8 mouse cellular contexts compared by ENCODE assay signal in the genomic region with DNA sequence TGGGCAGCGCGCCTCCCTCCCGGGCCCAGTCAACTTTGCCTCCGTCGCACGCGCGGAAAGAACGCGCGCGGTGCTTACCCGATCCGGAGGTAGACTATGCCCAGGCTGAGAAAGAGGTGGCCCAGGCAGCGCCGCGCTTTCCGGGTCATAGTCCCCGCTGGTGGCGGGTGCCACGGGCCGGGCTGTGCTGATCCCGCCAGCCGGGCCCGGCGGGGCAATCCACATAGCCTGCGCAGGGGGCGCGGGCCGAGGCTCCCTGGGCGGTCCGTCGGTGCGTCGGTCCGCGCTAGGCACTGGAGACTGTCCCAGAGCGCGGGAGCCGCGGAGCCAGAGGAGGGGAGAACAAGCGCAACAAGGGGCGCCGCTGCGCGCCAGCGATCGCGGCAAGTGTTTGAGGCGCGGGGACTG. TPM values are rescaled to one million over a fixed set of nuclear protein-coding genes. Genes with fewer than 3 reads are reported as not detected.
A peak's percentile ranks its signal among the peaks of the same experiment; 100 is the strongest.
DNase-seq lines count a peak whose midpoint lies in the region; ATAC-seq lines count a peak whose summit lies in the region.

Wnt7a (minus strand) TSS at position 403 of the 408 bp plus-strand sequence.

- H3K4me2 ChIP-seq in heart, embryonic 14.5 days (ENCODE audit: low read length): peak within 1 kb of the TSS; percentile 85
- H3K4me2 ChIP-seq in intestine, embryonic 15.5 days (replicated peaks): peak within 1 kb of the TSS; percentile 90
- H3K4me2 ChIP-seq in liver, embryonic 13.5 days: peak within 1 kb of the TSS; percentile 63
- H3K4me2 ChIP-seq in stomach, embryonic 15.5 days: peak within 1 kb of the TSS; percentile 93

- H3K27me3 ChIP-seq in heart, embryonic 14.5 days (ENCODE audit: control insufficient read depth, insufficient read depth, low read length): peaks cover 94% of the 10 kb centered on the region
- H3K27me3 ChIP-seq in intestine, embryonic 15.5 days (replicated peaks): peaks cover 80% of the 10 kb centered on the region
- peaks cover 89% of the 10 kb centered on the region for H3K27me3 ChIP-seq in liver, embryonic 13.5 days
- peaks cover 83% of the 10 kb centered on the region for H3K27me3 ChIP-seq in stomach, embryonic 15.5 days (replicated peaks)

- under 1% methylated on average over 50 of the region's 51 CpGs for WGBS in heart, embryonic 14.5 days
- WGBS in intestine, embryonic 15.5 days: under 1% methylated on average over 51 of the region's 51 CpGs
- 2% methylated on average over 51 of the region's 51 CpGs for WGBS in liver, embryonic 13.5 days (ENCODE audit: insufficient replicate concordance)
- under 1% methylated on average over 48 of the region's 51 CpGs for WGBS in stomach, embryonic 15.5 days

- H3K4me1 ChIP-seq in heart, embryonic 14.5 days (ENCODE audit: control insufficient read depth in 2 of 2, insufficient read depth in 2 of 2, low read length in 2 of 2): peaks cover 3 to 6% of the 10 kb centered on the region in 2 experiments; a peak in 2 of 4 replicates
- peaks cover 17% of the 10 kb centered on the region for H3K4me1 ChIP-seq in intestine, embryonic 15.5 days (replicated peaks)
- peaks cover 10% of the 10 kb centered on the region for H3K4me1 ChIP-seq in liver, embryonic 13.5 days (replicated peaks)
- H3K4me1 ChIP-seq in stomach, embryonic 15.5 days: peaks cover 22% of the 10 kb centered on the region

- no peak for ATAC-seq in heart, embryonic 14.5 days (ENCODE audit: insufficient number of reproducible peaks, insufficient read depth, low FRiP score, low read depth)
- ATAC-seq in intestine, embryonic 15.5 days: peak; percentile 39; the same call in 1 of the 2 replicates
- no peak for ATAC-seq in liver, embryonic 13.5 days (ENCODE audit: low read depth)
- ATAC-seq in stomach, embryonic 15.5 days (ENCODE audit: insufficient read depth, low FRiP score, low read depth): no peak
- ATAC-seq in megakaryocyte progenitor cell, adult 5-6 weeks (replicated peaks; ENCODE audit: poor library complexity): no peak

- DNase-seq in heart, adult 18-20 months: no peak
- DNase-seq in Muller cell, postnatal 12 days (ENCODE audit: inconsistent ontology term): peak; percentile 41
- peak; percentile 49 for DNase-seq in embryo, embryonic 10.5 days (ENCODE audit: low spot score)
- no peak for DNase-seq in liver, embryonic 13.5 days

- no peak within 1 kb of the TSS for H3K27ac ChIP-seq in heart, embryonic 14.5 days (replicated peaks in 1 of 2; ENCODE audit: control insufficient read depth in 1 of 2, insufficient read depth in 1 of 2, low read depth in 2 of 2, low read length in 2 of 2)
- no peak within 1 kb of the TSS for H3K27ac ChIP-seq in intestine, embryonic 15.5 days
- H3K27ac ChIP-seq in liver, embryonic 13.5 days: no peak within 1 kb of the TSS
- H3K27ac ChIP-seq in stomach, embryonic 15.5 days: no peak within 1 kb of the TSS

- H3K4me3 ChIP-seq in heart, embryonic 14.5 days (ENCODE audit: control insufficient read depth in 1 of 2, insufficient read depth in 1 of 2, low read depth in 1 of 2, low read length in 2 of 2): peak within 1 kb of the TSS; percentile 39 to 50
- H3K4me3 ChIP-seq in intestine, embryonic 15.5 days (replicated peaks): peak within 1 kb of the TSS; percentile 41
- peak within 1 kb of the TSS; percentile 41 for H3K4me3 ChIP-seq in liver, embryonic 13.5 days (replicated peaks)
- H3K4me3 ChIP-seq in stomach, embryonic 15.5 days (replicated peaks): peak within 1 kb of the TSS; percentile 42

- no peaks in the 10 kb centered on the region for H3K36me3 ChIP-seq in heart, embryonic 14.5 days (ENCODE audit: control insufficient read depth, insufficient read depth, low read length)
- no peaks in the 10 kb centered on the region for H3K36me3 ChIP-seq in intestine, embryonic 15.5 days
- no peaks in the 10 kb centered on the region for H3K36me3 ChIP-seq in liver, embryonic 13.5 days
- no peaks in the 10 kb centered on the region for H3K36me3 ChIP-seq in stomach, embryonic 15.5 days

- H3K9ac ChIP-seq in heart, embryonic 14.5 days (ENCODE audit: low read length): no peak within 1 kb of the TSS
- H3K9ac ChIP-seq in intestine, embryonic 15.5 days: no peak within 1 kb of the TSS
- no peak within 1 kb of the TSS for H3K9ac ChIP-seq in liver, embryonic 13.5 days
- no peak within 1 kb of the TSS for H3K9ac ChIP-seq in stomach, embryonic 15.5 days

- H3K9me3 ChIP-seq in heart, embryonic 14.5 days (ENCODE audit: control insufficient read depth, low read length): no peaks in the 10 kb centered on the region
- no peaks in the 10 kb centered on the region for H3K9me3 ChIP-seq in intestine, embryonic 15.5 days
- no peaks in the 10 kb centered on the region for H3K9me3 ChIP-seq in liver, embryonic 13.5 days (replicated peaks)
- no peaks in the 10 kb centered on the region for H3K9me3 ChIP-seq in stomach, embryonic 15.5 days

RNA-seq across cellular contexts. Expression of gene Wnt7a, which starts in this region (rescaled TPM):
- polyA plus RNA-seq in heart, embryonic 14.5 days (2014; fragmentation: Nextera tagmentation; extraction: Ambion mirVana): not detected in 2 replicates
- total RNA-seq in heart, adult 18-20 months (2021): not detected
- polyA plus RNA-seq in intestine, embryonic 15.5 days (2015; fragmentation: Nextera tagmentation; extraction: Ambion mirVana): 0.08 TPM in 1 of 2 replicates, not detected in the other
- not detected in 2 replicates for polyA plus RNA-seq in liver, embryonic 13.5 days (2015; fragmentation: Nextera tagmentation; extraction: Ambion mirVana)
- polyA plus RNA-seq in stomach, embryonic 15.5 days (2015; fragmentation: Nextera tagmentation; extraction: Ambion mirVana): 0.04 TPM in 1 of 2 replicates, not detected in the other
- not detected in 2 replicates for total RNA-seq in megakaryocyte progenitor cell, adult 5-6 weeks (2015)
- total RNA-seq in megakaryocyte progenitor cell, adult 5-6 weeks (2017): not detected in 2 replicates

Comparison
In these comparisons a context has a peak if more than half of its experiments do, and no peak if none do; other contexts are left out.
1. Peak in ATAC-seq, H3K4me3 ChIP-seq and H3K4me2 ChIP-seq in intestine, embryonic 15.5 days; RNA of the gene not detected or under 1 TPM.
2. DNase-seq: peak in Muller cell, postnatal 12 days (single experiment) and embryo, embryonic 10.5 days (single experiment); none in heart, adult 18-20 months (0 of 2) and liver, embryonic 13.5 days (single experiment).
3. Peak in every context shown above with its lines, with median percentiles within 50 percentile points of each other: H3K4me2 ChIP-seq and H3K4me3 ChIP-seq.